Mouse (Mus musculus) heart, adult 2 months (tissue): Measurements from ENCODE around the gene Klra4. TPM values are rescaled to one million over a fixed set of nuclear protein-coding genes. Genes with fewer than 3 reads are reported as not detected.

Source experiments
- DNase-seq, 2 experiments: peaks; one replicate each; pipeline ENCODE4 v3.0.0; 2021
- H3K27ac ChIP-seq: fragments of 200-600 bp; 2 replicates; pipeline ENCODE4 v1.8.1; 2022
- H3K27me3 ChIP-seq: fragments of 200-500 bp; 2 replicates; pipeline ENCODE4 v1.6.1; 2012; ENCODE audit warnings: mild to moderate bottlenecking, low read length, inconsistent platforms, mixed read lengths; ENCODE audit not compliant: control insufficient read depth, insufficient read depth
- H3K36me3 ChIP-seq: fragments of 200-500 bp; 2 replicates; pipeline ENCODE4 v1.6.1; 2012; ENCODE audit warnings: low read length, inconsistent platforms; ENCODE audit not compliant: control insufficient read depth, insufficient read depth
- H3K4me1 ChIP-seq: fragments of 200-500 bp; 2 replicates; pipeline ENCODE4 v1.6.1; 2011; ENCODE audit warnings: low read length; ENCODE audit not compliant: control insufficient read depth, insufficient read depth
- H3K4me3 ChIP-seq: fragments of 200-600 bp; 2 replicates; pipeline ENCODE4 v1.8.1; 2022
- H3K79me2 ChIP-seq: fragments of 200-500 bp; replicated peaks from 2 replicates; pipeline ENCODE4 v1.6.1; 2012; ENCODE audit warnings: mild to moderate bottlenecking, inconsistent platforms, low read length, moderate library complexity, mixed read lengths; ENCODE audit not compliant: control insufficient read depth, insufficient read depth
- H3K9ac ChIP-seq: fragments of 200-500 bp; 2 replicates; pipeline ENCODE4 v1.6.1; 2012; ENCODE audit warnings: low read depth, mild to moderate bottlenecking, control low read depth, inconsistent platforms, low read length, mixed read lengths
- CTCF ChIP-seq: fragments of 200-600 bp; IDR thresholded peaks from 2 replicates; pipeline ENCODE4 v1.8.1; 2022; ENCODE audit warnings: antibody characterized with exemption, mild to moderate bottlenecking, moderate library complexity
- EP300 ChIP-seq: fragments of 200-500 bp; IDR thresholded peaks from 2 replicates; pipeline ENCODE4 v1.6.1; 2011; ENCODE audit warnings: low read depth, low read length, control low read depth; ENCODE audit not compliant: insufficient read depth
- POLR2A ChIP-seq: fragments of 200-500 bp; IDR thresholded peaks from 2 replicates; pipeline ENCODE4 v1.6.1; 2011; ENCODE audit warnings: mild to moderate bottlenecking, low read depth, low read length, control low read depth; ENCODE audit not compliant: insufficient read depth
- WGBS: fragments of 180-500 bp; shearing (Covaris S2); methylation state at CpG from one replicate; pipeline ENCODE4 v1.1.7; 2018; 5-methylcytosine and 5-hydroxymethylcytosine counted together
- intact Hi-C: fragments of 180-260 bp; cut with DNase I; formaldehyde crosslinking; loops from one replicate; pipeline ENCODE4 v1.15.1; 2025
- polyA plus RNA-seq: library from polyadenylated mRNA; depleted of rRNA; stranded (reverse); fragments of >200 nt; gene quantifications from 2 replicates; pipeline ENCODE4 v1.2.3, GENCODE M21; 2012; rRNA removed
- total RNA-seq, 2 experiments: library from RNA; stranded (reverse); gene quantifications; 2 replicates each; pipeline ENCODE4 v1.2.3; 2021

Klra4 gene
- total and polyA plus RNA-seq, 3 experiments, result 0.27 TPM; not detected in 2

DNA sequence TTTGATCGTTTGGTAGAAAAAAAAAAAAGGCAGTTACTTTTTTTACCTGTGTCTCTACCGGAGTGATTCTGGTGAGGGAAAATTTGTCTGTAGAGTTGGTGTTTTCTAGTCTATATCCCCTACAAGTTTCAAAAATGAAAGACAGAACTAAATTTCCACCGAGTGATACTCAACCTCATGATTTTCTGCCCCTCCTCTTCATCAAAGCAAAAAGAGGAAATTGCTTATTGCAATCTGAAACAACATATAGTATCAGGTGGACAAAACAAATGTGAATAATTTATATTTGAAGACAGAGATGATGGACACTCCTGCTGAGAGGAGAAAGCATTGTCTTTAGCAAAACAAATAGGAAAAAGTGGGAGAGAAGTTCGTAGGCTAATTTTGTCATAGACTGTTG, 40.2 kb downstream of the Klra4 start, which contains the start of gene Klra6:
Gene Klra6 (minus strand): TSS at position 101 of the 400 bp plus-strand sequence.
- TF ChIP-seq POLR2A (no peak), CTCF (no peak), EP300 (no peak)
- Histone ChIP-seq H3K27ac (no peak within 1 kb of the TSS), H3K4me3 (no peak within 1 kb of the TSS), H3K4me1 (no peaks in the 10 kb centered on the region), H3K27me3 (no peaks in the 10 kb centered on the region), H3K36me3 (no peaks in the 10 kb centered on the region), H3K79me2 (no peaks in the 10 kb centered on the region), H3K9ac (no peak within 1 kb of the TSS)
- 65% methylated on average over 4 of the region's 4 CpGs for WGBS
- DNase-seq, result no peak
- intact Hi-C loops, result no loop called here

Other genes starting within 250 kb of the Klra4 start
- not detected for gene Gm17631, start 204.6 kb downstream of the Klra4 start, total RNA-seq
- gene Gm17631, start 204.6 kb downstream of the Klra4 start, polyA plus RNA-seq, result not detected in 2 replicates
- gene Klra17, start 190.6 kb downstream of the Klra4 start, total RNA-seq, result not detected
- gene Klra17, start 190.6 kb downstream of the Klra4 start, polyA plus RNA-seq, result not detected in 2 replicates
- not detected for gene Klra5, start 149.6 kb downstream of the Klra4 start, total RNA-seq
- not detected in 2 replicates for gene Klra5, start 149.6 kb downstream of the Klra4 start, polyA plus RNA-seq
- not detected for gene Klra6, start 40.3 kb downstream of the Klra4 start, total RNA-seq
- gene Klra6, start 40.3 kb downstream of the Klra4 start, polyA plus RNA-seq, result not detected in 2 replicates
- gene Klra8, start 62.6 kb upstream of the Klra4 start, total RNA-seq, result under 1 TPM; 0.61 to 0.84 TPM
- gene Klra8, start 62.6 kb upstream of the Klra4 start, polyA plus RNA-seq, result 0.14 TPM in 1 of 2 replicates, not detected in the other
- gene Klra9, start 125.8 kb upstream of the Klra4 start, total RNA-seq, result 1 to 10 TPM; 1.7 to 2.8 TPM
- 0.35 and 0.39 TPM in 2 replicates for gene Klra9, start 125.8 kb upstream of the Klra4 start, polyA plus RNA-seq
- under 1 TPM in 1 of 2 experiments, not detected in 1; 0.20 TPM for gene Klra7, start 166.1 kb upstream of the Klra4 start, total RNA-seq
- gene Klra7, start 166.1 kb upstream of the Klra4 start, polyA plus RNA-seq, result not detected in 2 replicates
- gene Klra10, start 214.7 kb upstream of the Klra4 start, total RNA-seq, result under 1 TPM in 1 of 2 experiments, not detected in 1; 0.57 TPM
- gene Klra10, start 214.7 kb upstream of the Klra4 start, polyA plus RNA-seq, result not detected in 2 replicates